Mouse (Mus musculus) liver, embryonic 11.5 days (tissue): Measurements from ENCODE around the gene Rhot1. TPM values are rescaled to one million over a fixed set of nuclear protein-coding genes. Genes with fewer than 3 reads are reported as not detected.

Source experiments
- ATAC-seq: fragments of 200-750 bp; cut with Nextera tagmentation; replicated peaks from 2 replicates; pipeline ENCODE4 v1.8.0; 2017; ENCODE audit warnings: moderate number of reproducible peaks, mild to moderate bottlenecking, moderate TSS enrichment, moderate library complexity; ENCODE audit not compliant: low FRiP score
- DNase-seq: peaks from one replicate; pipeline ENCODE4 v3.0.0-alpha.2; 2017; ENCODE audit warnings: low spot score
- H3K27ac ChIP-seq: fragments of 300-500 bp; sonication (generic); 2 replicates; pipeline ENCODE4 v1.5.1; 2014; ENCODE audit warnings: mild to moderate bottlenecking, low read depth, low read length, control low read depth
- H3K27me3 ChIP-seq: fragments of 300-500 bp; sonication (generic); replicated peaks from 2 replicates; pipeline ENCODE4 v1.6.1; 2014; ENCODE audit warnings: low read length, mixed read lengths; ENCODE audit not compliant: control insufficient read depth, insufficient read depth
- H3K36me3 ChIP-seq: fragments of 300-500 bp; sonication (generic); 2 replicates; pipeline ENCODE4 v1.6.1; 2014; ENCODE audit warnings: mild to moderate bottlenecking, low read length, moderate library complexity, mixed read lengths; ENCODE audit not compliant: control insufficient read depth, insufficient read depth
- H3K4me1 ChIP-seq: fragments of 300-500 bp; sonication (generic); replicated peaks from 2 replicates; pipeline ENCODE4 v1.6.1; 2014; ENCODE audit warnings: low read length, mixed read lengths; ENCODE audit not compliant: control insufficient read depth, insufficient read depth
- H3K4me2 ChIP-seq: fragments of 300-500 bp; sonication (generic); 2 replicates; pipeline ENCODE4 v1.6.1; 2014; ENCODE audit warnings: mild to moderate bottlenecking, control low read depth, moderate library complexity
- H3K4me3 ChIP-seq: fragments of 300-500 bp; sonication (generic); 2 replicates; pipeline ENCODE4 v1.5.1; 2014; ENCODE audit warnings: low read depth, low read length, control low read depth
- H3K9ac ChIP-seq: fragments of 300-500 bp; sonication (generic); 2 replicates; pipeline ENCODE4 v1.6.1; 2014; ENCODE audit warnings: low read depth, low read length, control low read depth
- H3K9me3 ChIP-seq: fragments of 300-500 bp; sonication (generic); 2 replicates; pipeline ENCODE4 v1.6.1; 2016; ENCODE audit warnings: low read length, inconsistent platforms, mixed read lengths; ENCODE audit not compliant: control insufficient read depth
- WGBS: fragments of 180-500 bp; shearing (Covaris S2); extraction: QIAGEN DNeasy Blood & Tissue Kit; methylation state at CpG from one replicate; pipeline ENCODE4 v1.1.7; 2014; 5-methylcytosine and 5-hydroxymethylcytosine counted together
- polyA plus RNA-seq: library from polyadenylated mRNA; unstranded; fragments of >200 nt; fragmentation: Nextera tagmentation; extraction: Ambion mirVana; gene quantifications from 2 replicates; pipeline ENCODE4 v1.2.1, GENCODE M21; 2014

Gene Rhot1
- polyA plus RNA-seq, 1 experiment from 2014 or later, result 49.4 TPM

- ATAC-seq (no peak), DNase-seq (peak; percentile 58)
- Histone ChIP-seq H3K9me3 (no peaks in the 10 kb centered on the region), H3K9ac (no peak overlapping the region), H3K4me1 (0 out of 2 replicates have a peak, but pooled peaks cover 2% of the 10 kb centered on the region), H3K27me3 (peaks cover 58% of the 10 kb centered on the region), H3K4me3 (peak overlapping the region; percentile 54), H3K4me2 (peak overlapping the region; percentile 76), H3K36me3 (no peaks in the 10 kb centered on the region), H3K27ac (no peak overlapping the region)
- WGBS, result 1% methylated on average over 53 of the region's 53 CpGs
Observed at GRCm38 (mm10) chr11:80301316-80302045, 92.7 kb downstream of the Rhot1 start.

- ATAC-seq, result no peak
- H3K27me3 ChIP-seq, result peaks cover 54% of the 10 kb centered on the region
- H3K4me2 ChIP-seq, result peak overlapping the region; percentile 76
- 4% methylated on average over 9 of the region's 9 CpGs for WGBS
- 0 out of 2 replicates have a peak, but pooled peaks cover 2% of the 10 kb centered on the region for H3K4me1 ChIP-seq
- H3K36me3 ChIP-seq, result no peaks in the 10 kb centered on the region
- DNase-seq, result no peak
- no peaks in the 10 kb centered on the region for H3K9me3 ChIP-seq
- no peak overlapping the region for H3K9ac ChIP-seq
- H3K27ac ChIP-seq, result no peak overlapping the region
- H3K4me3 ChIP-seq, result peak overlapping the region; percentile 54
Observed at GRCm38 (mm10) chr11:80302046-80302390, 93.2 kb downstream of the Rhot1 start.

GRCm38 (mm10) chr11:80302536-80302935, 93.7 kb downstream of the Rhot1 start:
- H3K4me2 ChIP-seq, result peak overlapping the region; percentile 76
- H3K27me3 ChIP-seq, result peaks cover 50% of the 10 kb centered on the region
- H3K9ac ChIP-seq, result no peak overlapping the region
- peak overlapping the region; percentile 11; the same call in 1 of the 2 replicates for H3K4me3 ChIP-seq
- H3K4me1 ChIP-seq, result 0 out of 2 replicates have a peak, but pooled peaks cover 2% of the 10 kb centered on the region
- DNase-seq (peak; percentile 46), ATAC-seq (no peak)
- no peaks in the 10 kb centered on the region for H3K36me3 ChIP-seq
- H3K9me3 ChIP-seq, result no peaks in the 10 kb centered on the region
- H3K27ac ChIP-seq, result no peak overlapping the region
- 4% methylated on average over 11 of the region's 11 CpGs for WGBS

GRCm38 (mm10) chr11:80303746-80304145, 94.9 kb downstream of the Rhot1 start:
- no peak for DNase-seq
- H3K27ac ChIP-seq, result no peak overlapping the region
- WGBS, result 73% methylated on average over 3 of the region's 3 CpGs
- H3K9ac ChIP-seq, result no peak overlapping the region
- 0 out of 2 replicates have a peak, but pooled peaks cover 2% of the 10 kb centered on the region for H3K4me1 ChIP-seq
- ATAC-seq, result no peak
- H3K36me3 ChIP-seq, result no peaks in the 10 kb centered on the region
- H3K4me2 ChIP-seq, result no peak overlapping the region
- H3K27me3 ChIP-seq, result peaks cover 46% of the 10 kb centered on the region
- no peaks in the 10 kb centered on the region for H3K9me3 ChIP-seq
- no peak overlapping the region for H3K4me3 ChIP-seq

- DNase-seq, result no peak
- Histone ChIP-seq H3K9ac (no peak overlapping the region), H3K9me3 (no peaks in the 10 kb centered on the region), H3K4me2 (no peak overlapping the region), H3K27me3 (peaks cover 35% of the 10 kb centered on the region), H3K27ac (no peak overlapping the region), H3K4me3 (no peak overlapping the region), H3K36me3 (no peaks in the 10 kb centered on the region), H3K4me1 (0 out of 2 replicates have a peak, but pooled peaks cover 2% of the 10 kb centered on the region)
- no peak for ATAC-seq
- WGBS, result 71% methylated on average over 10 of the region's 10 CpGs
Observed at GRCm38 (mm10) chr11:80304846-80305245, 96.0 kb downstream of the Rhot1 start.

- WGBS, result 44% methylated on average over 6 of the region's 6 CpGs
- no peaks in the 10 kb centered on the region for H3K36me3 ChIP-seq
- peaks cover 5% of the 10 kb centered on the region; the same call in 1 of the 2 replicates for H3K27me3 ChIP-seq
- H3K4me2 ChIP-seq, result no peak overlapping the region
- no peak overlapping the region for H3K4me3 ChIP-seq
- H3K27ac ChIP-seq, result no peak overlapping the region
- DNase-seq (no peak), ATAC-seq (no peak)
- no peaks in the 10 kb centered on the region for H3K9me3 ChIP-seq
- H3K9ac ChIP-seq, result no peak overlapping the region
- H3K4me1 ChIP-seq, result no peaks in the 10 kb centered on the region
Observed at GRCm38 (mm10) chr11:80308537-80308936, 99.7 kb downstream of the Rhot1 start.

GRCm38 (mm10) chr11:80311271-80311670, 102.5 kb downstream of the Rhot1 start:
- DNase-seq (no peak), ATAC-seq (no peak)
- no peak overlapping the region for H3K27ac ChIP-seq
- WGBS, result 78% methylated on average over 4 of the region's 4 CpGs
- H3K27me3 ChIP-seq, result peaks cover 5% of the 10 kb centered on the region; the same call in 1 of the 2 replicates
- no peak overlapping the region for H3K4me2 ChIP-seq
- H3K4me3 ChIP-seq, result no peak overlapping the region
- H3K36me3 ChIP-seq, result no peaks in the 10 kb centered on the region
- H3K9ac ChIP-seq, result no peak overlapping the region
- no peaks in the 10 kb centered on the region for H3K4me1 ChIP-seq
- no peaks in the 10 kb centered on the region for H3K9me3 ChIP-seq

- WGBS, result 52% methylated on average over 2 of the region's 2 CpGs
- Histone ChIP-seq H3K9ac (no peak overlapping the region), H3K27ac (no peak overlapping the region), H3K4me1 (no peaks in the 10 kb centered on the region), H3K4me2 (no peak overlapping the region), H3K36me3 (no peaks in the 10 kb centered on the region), H3K9me3 (no peaks in the 10 kb centered on the region), H3K4me3 (no peak overlapping the region), H3K27me3 (peaks cover 5% of the 10 kb centered on the region; the same call in 1 of the 2 replicates)
- DNase-seq (no peak), ATAC-seq (no peak)
Observed at GRCm38 (mm10) chr11:80312049-80312448, 103.2 kb downstream of the Rhot1 start.

- DNase-seq (peak; percentile 43), ATAC-seq (no peak)
- 4% methylated on average over 6 of the region's 6 CpGs for WGBS
- Histone ChIP-seq H3K27me3 (peaks cover 5% of the 10 kb centered on the region; the same call in 1 of the 2 replicates), H3K4me1 (no peaks in the 10 kb centered on the region), H3K27ac (no peak overlapping the region), H3K9me3 (no peaks in the 10 kb centered on the region), H3K4me2 (no peak overlapping the region), H3K4me3 (no peak overlapping the region), H3K36me3 (no peaks in the 10 kb centered on the region), H3K9ac (no peak overlapping the region)
Observed at GRCm38 (mm10) chr11:80312565-80312964, 103.7 kb downstream of the Rhot1 start.
